Mouse (Mus musculus) 416B (cell line): ENCODE measurements at regions not wholly inside any gene's neighbourhood (a gene's known extent, or its start where the extent isn't known, plus 50 kb on each side); places are given as distances from the start of the nearest gene placed in this dataset.

Experiments
- DNase-seq: peaks from one replicate; pipeline ENCODE4 v3.0.0; 2011; ENCODE audit warnings: low read depth

DNA sequence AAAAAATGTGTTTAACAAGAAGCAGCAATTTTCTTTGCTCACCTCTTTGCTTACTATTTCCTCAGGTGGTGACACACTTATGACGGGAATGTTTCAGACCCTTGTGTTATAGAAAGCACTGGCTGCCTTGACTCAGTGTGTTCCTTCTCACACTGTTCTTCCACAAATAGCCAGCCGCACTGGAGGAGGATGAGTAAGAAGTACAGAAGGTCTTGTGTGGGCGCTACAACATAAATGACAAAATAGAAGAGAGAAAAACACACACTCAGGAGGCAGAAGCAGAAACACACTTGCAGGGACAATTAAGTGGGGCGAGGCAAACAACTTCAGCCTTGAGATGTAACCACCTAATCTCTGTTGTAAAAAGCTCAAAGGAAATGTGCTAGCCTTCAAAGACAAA, 292.2 kb upstream of the Pkn2 start:
- no peak for DNase-seq

DNA sequence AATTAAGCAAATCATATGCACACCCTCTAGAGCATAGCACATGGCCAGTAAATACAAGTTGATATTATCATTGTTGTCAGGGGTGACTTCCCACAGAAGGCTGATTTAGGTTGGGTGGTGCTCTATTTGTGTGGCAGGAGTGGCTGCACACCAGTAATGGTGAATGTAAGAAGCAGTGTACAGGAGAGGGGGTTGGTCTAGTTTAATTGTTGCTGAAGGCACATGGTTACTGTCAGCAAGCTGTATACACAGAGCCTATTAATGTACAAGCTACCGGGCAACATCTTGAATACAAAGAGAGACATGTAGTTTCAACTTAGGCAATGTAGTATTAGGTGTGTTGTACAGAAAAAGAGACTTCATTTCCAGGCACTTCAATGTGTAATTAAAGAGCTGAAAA, 280.6 kb upstream of the Pkn2 start:
- DNase-seq, result no peak

DNA sequence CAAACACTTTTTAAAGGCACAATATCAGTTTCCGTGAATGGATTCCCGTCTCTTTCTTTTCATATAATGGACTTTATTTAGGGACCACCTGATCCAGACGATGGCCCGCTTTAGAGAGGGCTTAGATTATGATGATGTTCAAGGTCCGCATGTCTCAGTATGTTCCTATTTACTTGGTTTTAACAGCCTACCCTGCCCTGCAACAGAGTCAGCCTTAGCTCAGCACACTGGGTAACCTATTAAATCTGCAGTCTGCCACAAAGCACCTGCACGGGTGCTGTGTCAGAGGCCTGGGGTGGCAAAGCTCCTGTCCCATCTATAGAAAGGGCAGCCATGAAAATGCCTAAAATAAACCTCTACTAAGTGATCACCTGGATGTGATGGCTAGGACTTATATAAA, 280.2 kb upstream of the Pkn2 start:
- DNase-seq, result no peak

DNA sequence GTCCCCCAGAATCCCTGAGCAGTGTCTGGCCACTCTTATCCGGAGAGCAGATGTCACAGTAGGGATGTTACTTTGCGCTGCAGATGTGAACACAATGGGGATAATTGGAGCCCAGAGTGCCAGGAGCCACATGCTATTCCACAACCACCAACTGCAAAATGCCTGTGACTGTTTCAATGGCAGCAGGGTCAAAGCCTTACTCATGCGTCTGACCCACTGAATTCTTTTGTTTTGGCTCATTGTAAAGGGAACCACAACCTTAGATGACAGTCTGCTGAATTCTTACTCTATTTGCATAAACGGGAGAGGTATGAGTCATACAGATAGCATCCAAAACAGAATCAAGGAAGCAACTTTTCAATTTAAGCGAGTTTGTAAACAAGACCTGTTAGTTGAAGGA, 276.8 kb upstream of the Pkn2 start:
- peak; percentile 52 for DNase-seq

DNA sequence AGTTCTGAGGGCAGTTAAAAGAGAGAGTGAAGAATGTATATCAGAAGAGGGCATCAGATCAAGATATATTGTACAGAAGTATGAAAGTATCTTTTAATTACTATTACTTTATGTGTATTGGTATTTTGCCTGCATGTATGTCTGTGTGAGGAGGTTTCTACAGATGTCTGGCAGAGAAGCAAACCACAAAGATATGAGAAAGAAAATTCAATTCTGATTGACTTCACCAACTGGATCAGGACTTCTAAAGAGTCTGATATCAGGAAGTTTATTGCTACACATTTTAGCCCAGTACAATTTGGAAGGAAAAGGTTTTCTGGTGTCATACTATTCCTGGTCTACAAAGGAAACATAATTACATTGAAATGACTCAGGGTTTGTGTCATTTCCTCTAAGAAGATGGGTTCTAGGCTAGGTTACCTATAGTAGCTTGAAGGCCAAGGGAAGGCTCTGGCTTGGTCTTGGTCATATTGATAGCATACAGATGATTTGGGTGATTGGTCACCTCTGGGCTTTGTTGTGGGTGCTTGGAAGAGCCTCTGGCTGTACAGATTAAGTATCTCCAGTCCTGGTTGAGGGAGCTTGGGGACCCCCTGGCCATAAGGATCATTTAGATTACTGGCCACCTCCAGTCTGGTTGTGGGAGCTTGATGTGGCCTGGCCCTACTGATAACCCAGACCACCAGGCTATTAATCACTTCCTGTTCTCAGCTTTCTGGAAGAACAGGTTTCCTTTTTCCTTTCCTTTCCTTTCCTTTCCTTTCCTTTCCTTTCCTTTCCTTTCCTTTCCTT, 275.1 kb upstream of the Pkn2 start:
- DNase-seq, result peak; percentile 86

DNA sequence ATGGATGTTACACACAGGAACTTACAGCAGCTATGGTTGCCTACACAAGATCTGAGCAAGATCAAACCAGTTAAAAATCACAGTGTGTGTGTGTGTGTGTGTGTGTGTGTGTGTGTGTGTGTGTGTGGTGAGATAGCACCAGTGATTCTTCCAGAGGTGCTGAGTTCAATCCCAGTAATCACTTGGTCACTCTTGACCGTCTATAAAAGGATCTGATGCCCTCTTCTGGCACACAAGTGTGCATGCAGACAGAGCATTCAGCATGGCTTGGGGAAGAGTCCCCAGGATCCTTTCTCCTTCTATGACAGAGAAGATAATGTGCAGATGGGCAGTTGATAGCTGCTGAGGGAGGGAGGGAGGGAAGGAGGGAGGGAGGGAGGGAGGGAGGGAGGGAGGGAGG, 274.4 kb upstream of the Pkn2 start:
- DNase-seq, result peak; percentile 65

DNA sequence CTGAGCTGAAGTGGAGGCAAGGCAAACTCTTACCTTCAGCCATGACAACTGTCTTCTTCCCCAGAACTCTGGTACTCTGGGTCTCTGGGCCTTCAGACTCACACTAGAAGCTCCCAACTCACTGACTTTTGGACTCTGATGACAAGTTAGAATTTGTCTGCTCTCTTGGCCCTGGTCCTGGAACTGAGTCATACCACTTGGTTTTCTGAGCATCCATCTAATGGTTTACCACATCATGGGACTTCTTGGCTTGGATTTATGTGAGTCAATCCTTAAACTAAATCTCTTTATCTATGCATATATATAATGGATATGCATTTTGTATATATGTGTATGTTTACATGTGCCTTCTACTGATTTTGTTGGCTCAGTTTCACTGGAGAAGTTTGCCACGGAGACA, 273.8 kb upstream of the Pkn2 start:
- DNase-seq, result peak; percentile 69

DNA sequence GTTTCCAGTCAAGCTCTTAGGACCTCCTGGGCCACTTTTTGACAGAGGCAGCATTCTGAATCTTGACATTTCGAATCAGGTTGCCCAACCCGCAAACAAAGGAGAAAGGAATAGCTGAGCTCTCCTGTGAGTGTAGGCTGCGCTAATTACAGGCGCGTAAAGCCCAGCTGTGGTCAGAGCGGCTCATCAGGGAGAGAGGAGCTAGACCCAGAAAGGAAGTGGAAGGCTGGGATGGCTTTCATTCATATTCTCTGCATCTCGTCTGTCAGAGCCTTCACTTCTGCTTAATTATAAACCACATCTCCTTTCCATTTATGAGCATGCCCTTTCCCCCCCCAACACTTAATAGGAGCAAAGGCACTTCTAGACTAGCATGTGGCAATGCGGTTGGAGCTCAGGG, 265.7 kb upstream of the Pkn2 start:
- DNase-seq, result peak; percentile 58

DNA sequence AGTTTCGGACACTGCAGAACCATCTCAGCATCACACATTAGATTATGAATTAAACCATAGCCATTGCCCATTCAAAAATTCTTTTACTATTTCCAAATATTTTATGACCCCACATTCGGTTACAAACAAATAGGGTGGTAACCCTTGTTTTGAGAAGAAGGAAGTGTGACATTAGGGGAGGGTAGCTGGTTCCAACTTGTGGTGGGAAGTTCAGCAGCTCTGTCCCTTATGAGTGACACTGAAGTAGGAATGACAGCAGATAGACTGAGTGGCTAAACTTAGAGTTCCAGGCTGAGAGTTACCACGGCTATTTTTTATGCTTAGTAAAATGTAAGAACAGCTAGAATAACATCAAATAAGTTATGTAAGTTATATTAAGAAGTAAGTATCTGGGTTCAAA, 257.1 kb upstream of the Pkn2 start:
- DNase-seq, result no peak

DNA sequence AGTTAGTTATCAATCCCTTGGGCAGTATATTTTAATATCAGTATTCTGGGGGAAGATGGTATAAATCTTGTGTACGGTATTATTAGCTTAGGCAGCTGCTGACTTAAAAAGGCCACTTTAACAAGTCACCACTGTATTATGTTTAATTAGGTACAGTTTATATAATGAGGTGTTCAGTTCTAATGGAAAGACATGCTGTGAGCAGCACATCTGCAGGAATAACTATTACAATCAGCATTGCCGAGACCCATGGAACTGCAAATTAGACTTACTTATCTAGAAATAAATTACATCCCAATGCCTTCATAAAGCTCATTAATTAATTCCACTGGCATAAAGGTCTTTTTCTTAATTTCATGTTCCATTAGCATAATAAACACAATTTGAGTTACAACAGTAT, 252.7 kb upstream of the Pkn2 start:
- no peak for DNase-seq

DNA sequence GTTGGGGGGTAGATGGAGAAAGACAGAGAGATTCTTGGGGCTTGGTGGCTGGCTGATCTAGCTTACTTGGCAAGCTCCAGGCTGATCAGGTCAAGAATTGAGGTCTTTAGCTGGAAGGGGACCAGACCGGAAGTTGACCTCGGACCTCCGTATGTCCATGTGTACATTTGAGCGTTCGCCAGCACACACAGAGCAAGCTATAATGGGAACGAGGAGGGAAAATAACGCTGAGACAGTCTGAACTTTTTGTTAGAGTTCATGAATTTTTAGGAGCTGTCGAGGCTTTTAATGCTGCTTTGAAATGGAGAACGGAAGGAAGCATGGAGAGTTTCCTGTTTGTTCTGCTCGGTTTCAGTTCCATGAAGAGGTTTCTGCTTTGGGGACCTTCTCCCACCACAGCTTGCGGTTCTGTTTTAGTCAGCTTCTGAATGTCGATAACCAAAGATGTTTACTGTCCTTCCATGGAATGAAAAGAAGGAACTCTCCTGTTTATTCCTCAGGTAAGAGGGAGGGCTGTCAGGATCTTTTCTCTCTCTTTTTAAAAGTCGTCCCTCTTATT, 226.0 kb upstream of the Pkn2 start:
- DNase-seq, result no peak

DNA sequence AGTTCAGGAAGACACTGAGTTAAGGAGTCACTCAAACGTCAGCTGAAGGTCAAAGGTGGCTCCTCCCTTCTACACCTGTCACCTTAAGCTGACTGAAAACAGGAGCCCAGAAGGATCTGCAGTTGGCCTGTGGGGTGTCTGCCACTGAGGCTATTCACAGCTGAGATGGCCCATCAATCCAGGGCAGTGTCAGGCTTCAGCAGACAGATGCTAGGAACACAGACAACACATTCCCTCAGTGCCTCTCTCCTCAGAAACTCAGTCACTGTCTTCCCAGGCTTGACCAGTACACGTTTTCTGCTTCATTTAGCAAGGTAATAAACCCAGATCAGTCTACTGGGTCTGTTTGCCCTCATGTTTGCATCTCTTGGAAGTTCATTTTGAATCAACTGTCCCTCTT, 222.9 kb upstream of the Pkn2 start:
- no peak for DNase-seq

DNA sequence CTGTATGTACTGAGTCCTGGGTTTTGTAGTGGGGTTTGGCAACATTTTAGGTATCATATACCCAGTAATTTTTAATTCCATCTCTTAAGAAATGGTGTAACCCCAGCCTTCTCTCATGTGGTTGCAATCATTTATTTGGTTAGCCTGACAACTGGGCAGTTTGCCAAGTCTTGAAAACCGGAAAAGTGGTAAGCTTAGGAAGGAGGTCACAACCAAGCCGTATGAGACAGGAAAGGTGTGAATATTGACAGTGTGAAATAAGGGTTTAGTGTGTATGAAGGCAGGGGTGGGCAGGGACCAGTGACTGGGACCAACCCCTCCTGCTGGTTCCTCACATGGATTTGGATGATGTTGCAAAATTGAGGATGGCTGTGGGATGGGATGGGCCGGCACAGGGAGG, 221.5 kb upstream of the Pkn2 start:
- peak; percentile 97 for DNase-seq

DNA sequence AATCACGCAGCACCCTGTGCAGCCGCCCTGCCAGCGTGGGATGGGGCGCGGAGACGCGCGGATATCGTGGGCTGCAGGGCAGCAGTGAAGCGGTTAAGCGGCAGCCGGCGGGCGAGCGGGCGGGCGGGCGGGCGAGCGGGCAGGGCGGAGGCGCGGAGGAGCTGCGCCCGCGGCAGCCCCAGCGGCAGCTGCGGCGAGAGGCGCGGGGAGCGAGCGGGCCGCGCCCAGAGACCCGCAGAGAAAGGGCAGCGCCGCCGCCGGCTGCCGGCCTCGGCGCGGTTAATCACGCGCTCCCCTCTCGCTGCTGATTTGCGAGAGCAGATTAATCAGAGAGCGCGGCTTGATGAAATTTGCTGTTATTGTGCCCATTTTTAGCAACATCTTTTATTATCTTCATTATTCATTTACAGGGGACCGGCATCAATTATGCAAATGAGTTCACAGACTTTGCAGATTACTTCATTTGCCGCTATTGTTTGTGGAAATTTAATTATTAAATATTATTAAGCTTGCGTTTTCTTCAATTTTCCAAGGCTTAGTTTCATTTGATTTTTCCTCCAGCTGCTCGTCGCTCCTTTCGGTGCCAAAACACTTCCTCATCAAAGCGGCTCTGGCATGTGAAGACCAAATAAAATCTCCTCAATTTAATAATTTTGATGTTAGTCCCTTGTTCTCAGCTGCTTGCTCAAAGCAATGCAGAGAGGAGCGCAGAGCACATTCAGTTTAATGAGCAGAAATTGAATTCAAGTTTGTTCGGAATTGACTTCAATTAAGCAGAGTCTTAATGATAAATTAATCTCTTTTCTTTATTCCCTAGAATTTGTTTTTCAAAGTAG, 219.2 kb upstream of the Pkn2 start:
- DNase-seq, result no peak

DNA sequence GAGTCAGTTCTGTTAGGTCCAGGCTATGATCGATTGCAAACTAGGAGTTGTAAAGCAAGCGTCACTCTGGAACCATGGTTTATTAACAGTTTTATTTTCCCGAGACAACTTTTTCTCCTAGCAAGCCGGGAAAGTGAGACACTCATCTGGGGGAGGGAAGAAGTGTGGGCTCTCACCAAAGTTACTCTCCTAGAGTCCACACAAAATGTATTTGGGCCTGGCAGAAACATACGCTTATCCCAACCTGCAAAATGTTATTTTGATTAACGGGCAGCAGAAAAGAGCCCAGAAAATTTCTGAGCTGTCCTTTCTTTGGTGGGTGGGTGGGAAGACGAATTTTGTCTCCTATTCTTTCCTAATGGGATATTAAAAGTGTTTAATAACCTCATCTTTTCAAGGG, 218.4 kb upstream of the Pkn2 start:
- no peak for DNase-seq

DNA sequence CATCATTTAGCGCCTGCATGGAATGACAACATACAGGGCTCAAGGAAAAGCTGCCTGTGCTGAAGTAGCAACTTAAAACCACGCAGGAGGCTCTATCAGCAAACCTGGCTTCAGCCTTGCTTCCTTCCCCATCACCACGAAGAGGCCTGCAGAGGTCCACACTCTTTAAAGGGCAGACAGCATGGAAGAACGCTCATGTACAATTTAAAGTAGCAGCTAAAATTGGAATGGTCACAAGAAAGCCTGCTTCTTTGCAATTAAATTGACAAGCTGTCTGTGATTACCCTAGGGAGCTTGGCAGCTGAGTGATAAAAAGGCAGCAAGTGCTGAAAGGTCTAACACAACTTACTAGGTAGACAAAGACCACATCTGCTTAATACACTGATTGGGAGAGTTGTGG, 210.4 kb upstream of the Pkn2 start:
- DNase-seq, result peak; percentile 56

DNA sequence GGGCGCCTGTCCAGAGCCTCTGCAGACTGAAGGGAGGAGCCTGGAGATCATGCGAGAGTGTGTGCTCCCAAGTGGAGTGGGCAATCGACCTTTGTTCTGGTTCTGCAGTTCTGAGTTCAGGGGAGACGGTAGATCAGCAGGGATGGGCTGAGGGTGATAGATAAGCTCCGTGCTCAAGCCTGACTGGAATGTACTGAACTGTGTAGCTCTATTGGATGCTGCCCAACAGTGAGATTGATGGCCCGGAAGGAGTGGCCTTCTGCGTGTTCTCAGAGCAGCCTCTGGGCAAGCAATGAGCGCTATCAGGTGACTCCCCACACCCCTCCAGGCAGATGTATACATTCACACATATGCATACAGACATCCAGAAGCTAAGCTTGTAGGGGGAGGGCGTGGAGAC, 209.1 kb upstream of the Pkn2 start:
- DNase-seq, result no peak

DNA sequence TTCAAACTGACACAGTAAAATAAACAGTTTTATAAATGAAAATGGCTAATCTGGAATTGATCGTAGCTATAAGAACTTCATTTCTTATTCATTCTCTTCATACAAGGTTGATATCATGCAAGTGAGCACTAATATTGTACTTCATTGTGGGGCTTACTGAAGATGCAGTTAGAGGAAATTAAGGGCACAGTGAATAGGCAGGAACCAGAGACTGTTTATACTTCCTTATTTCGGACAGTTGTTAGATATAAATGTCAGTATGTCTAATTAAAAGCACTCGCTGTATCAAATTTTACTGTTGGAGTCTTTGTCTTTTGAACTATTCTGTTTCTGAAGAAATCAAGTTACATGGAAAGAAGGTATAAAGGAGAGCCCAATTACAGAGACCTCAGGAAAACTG, 208.5 kb upstream of the Pkn2 start:
- DNase-seq, result no peak

DNA sequence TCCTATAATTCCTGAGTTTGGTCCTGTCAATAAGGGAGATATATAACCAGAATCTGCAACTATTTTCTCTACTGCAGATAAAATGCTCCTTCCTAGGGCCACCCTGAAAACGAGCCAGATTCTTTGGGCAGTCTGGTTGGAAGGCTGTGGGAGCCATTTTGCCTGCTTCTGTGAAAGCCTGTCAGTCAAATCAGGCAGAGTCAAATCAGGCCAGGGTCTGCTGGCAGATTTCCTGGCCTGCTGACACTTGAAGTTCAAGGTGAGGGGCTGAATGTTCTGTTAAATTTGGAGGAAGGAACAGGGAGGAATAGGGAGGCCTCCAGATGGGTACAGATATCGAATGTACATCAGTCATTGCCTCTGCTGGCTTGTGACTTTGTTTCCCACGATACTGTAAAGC, 206.0 kb upstream of the Pkn2 start:
- DNase-seq, result no peak

DNA sequence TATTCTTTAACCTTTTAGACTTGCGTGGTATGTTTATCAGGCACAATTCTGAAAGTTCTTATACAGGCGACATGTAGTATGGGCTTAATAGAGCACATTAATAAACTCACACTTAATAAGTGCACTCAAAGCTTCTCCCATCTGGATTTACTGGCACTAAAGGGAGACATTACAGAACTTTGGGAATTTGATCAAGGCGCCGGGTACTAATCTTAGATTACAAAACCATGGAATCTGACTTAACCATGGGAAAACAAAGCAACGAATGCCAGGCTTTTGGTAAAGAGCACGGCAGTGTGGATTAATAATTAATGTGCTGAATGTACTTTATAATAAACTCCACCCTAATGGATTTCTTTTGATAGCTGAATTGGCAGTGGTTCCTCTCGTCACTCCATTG, 196.5 kb upstream of the Pkn2 start:
- DNase-seq, result no peak

DNA sequence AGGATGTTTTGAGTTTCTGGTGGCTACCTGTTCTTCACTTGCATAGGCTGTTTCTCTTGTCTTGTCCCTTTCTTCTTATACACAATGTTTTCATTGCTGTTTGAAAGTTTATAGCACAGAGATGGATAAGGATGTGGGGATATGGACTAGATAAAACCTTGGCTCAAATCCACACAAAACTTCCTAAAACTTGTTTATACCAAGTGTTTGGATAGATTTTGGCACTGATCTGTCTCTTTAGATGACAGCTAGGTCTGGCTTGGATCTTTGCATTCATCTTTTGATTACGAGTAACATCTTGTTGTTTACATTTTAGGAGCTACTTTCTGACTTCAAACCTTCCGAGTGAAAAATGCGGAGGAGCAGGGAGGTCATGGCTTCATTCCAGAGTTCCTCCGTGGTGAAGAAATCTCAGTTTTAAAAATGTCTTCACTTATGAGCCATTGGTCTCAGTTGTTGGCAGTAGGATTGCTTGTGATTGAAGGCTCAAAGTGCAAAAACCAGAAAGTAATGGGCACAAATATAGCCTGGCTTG, 190.1 kb upstream of the Pkn2 start:
- DNase-seq, result no peak

DNA sequence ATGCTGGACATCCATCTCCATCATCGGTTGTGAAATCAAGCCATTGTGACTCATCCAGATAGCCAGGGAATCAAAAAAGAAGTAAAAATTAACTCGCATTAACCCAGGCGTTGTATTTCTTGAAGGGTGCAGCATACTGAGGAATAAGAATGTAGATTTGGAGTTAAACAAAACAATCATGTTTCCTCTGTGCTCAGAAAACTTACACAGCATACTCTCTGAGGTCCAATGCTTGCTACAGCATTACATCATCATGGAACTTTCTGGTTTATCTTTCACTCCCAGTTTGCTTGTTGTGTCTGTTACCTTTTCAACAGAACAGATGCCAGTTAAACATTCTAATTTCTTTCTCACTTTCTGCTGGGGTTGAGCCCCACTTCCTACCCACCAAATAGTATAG, 173.1 kb upstream of the Pkn2 start:
- DNase-seq, result peak; percentile 26
